Mouse (Mus musculus) forebrain, embryonic 16.5 days (tissue): ENCODE data around the gene Kcnt2. TPM values are rescaled to one million over a fixed set of nuclear protein-coding genes. Genes with fewer than 3 reads are reported as not detected.

Experiments used
- ATAC-seq: fragments of 200-750 bp; cut with Nextera tagmentation; 2 replicates; pipeline ENCODE4 v1.8.0; 2017; ENCODE audit warnings: mild to moderate bottlenecking, moderate library complexity
- H3K27ac ChIP-seq: fragments of 300-500 bp; sonication (generic); 2 replicates; pipeline ENCODE4 v1.5.1; 2014; ENCODE audit warnings: low read length, control low read depth
- H3K27me3 ChIP-seq: fragments of 300-500 bp; sonication (generic); replicated peaks from 2 replicates; pipeline ENCODE4 v1.6.1; 2014; ENCODE audit warnings: low read length; ENCODE audit not compliant: control insufficient read depth, insufficient read depth
- H3K36me3 ChIP-seq: fragments of 300-500 bp; sonication (generic); 2 replicates; pipeline ENCODE4 v1.6.1; 2014; ENCODE audit not compliant: control insufficient read depth, insufficient read depth
- H3K4me1 ChIP-seq: fragments of 300-500 bp; sonication (generic); replicated peaks from 2 replicates; pipeline ENCODE4 v1.6.1; 2014; ENCODE audit warnings: low read length; ENCODE audit not compliant: control insufficient read depth, insufficient read depth
- H3K4me2 ChIP-seq: fragments of 300-500 bp; sonication (generic); 2 replicates; pipeline ENCODE4 v1.6.1; 2014; ENCODE audit warnings: mild to moderate bottlenecking, low read length, control low read depth
- H3K4me3 ChIP-seq: fragments of 300-500 bp; sonication (generic); replicated peaks from 2 replicates; pipeline ENCODE4 v1.5.1; 2014; ENCODE audit warnings: mild to moderate bottlenecking, low read length, control low read depth
- H3K9ac ChIP-seq: fragments of 300-500 bp; sonication (generic); replicated peaks from 2 replicates; pipeline ENCODE4 v1.6.1; 2014; ENCODE audit warnings: low read depth, low read length, control low read depth
- H3K9me3 ChIP-seq: fragments of 300-500 bp; sonication (generic); 2 replicates; pipeline ENCODE4 v1.6.1; 2016; ENCODE audit warnings: low read length; ENCODE audit not compliant: control insufficient read depth
- WGBS: fragments of 180-500 bp; shearing (Covaris S2); extraction: QIAGEN DNeasy Blood & Tissue Kit; methylation state at CpG from one replicate; pipeline ENCODE4 v1.1.7; 2014; 5-methylcytosine and 5-hydroxymethylcytosine counted together
- polyA plus RNA-seq: library from polyadenylated mRNA; unstranded; fragments of >200 nt; fragmentation: Nextera tagmentation; extraction: Ambion mirVana; gene quantifications from 2 replicates; pipeline ENCODE4 v1.2.1, GENCODE M21; 2015

The Kcnt2 gene
- polyA plus RNA-seq, 1 experiment from 2014 or later: 2.8 TPM

DNA sequence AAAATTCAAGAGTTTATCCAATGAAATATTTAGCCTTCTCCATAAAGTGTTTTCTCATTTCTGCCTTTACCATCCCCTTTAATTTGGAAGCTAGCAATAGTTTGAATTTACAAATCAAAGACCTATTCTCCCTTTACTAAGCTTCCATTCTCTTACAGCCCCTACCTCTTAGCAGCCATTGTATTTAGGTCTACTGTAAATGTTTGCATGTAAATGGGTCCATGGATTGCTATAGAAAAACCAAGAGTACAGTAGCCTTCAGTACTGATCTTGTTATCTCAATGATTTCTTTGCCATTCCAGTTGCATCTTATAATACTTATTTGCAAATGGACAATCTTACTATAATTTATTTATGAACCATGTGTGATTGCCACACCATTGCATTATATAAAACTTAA is 267.5 kb downstream of the Kcnt2 start:
- Histone ChIP-seq H3K9ac (no peak overlapping the region), H3K4me1 (no peaks in the 10 kb centered on the region), H3K36me3 (no peaks in the 10 kb centered on the region), H3K9me3 (no peaks in the 10 kb centered on the region), H3K27me3 (no peaks in the 10 kb centered on the region), H3K27ac (no peak overlapping the region), H3K4me3 (no peak overlapping the region), H3K4me2 (no peak overlapping the region)
- no peak for ATAC-seq

DNA sequence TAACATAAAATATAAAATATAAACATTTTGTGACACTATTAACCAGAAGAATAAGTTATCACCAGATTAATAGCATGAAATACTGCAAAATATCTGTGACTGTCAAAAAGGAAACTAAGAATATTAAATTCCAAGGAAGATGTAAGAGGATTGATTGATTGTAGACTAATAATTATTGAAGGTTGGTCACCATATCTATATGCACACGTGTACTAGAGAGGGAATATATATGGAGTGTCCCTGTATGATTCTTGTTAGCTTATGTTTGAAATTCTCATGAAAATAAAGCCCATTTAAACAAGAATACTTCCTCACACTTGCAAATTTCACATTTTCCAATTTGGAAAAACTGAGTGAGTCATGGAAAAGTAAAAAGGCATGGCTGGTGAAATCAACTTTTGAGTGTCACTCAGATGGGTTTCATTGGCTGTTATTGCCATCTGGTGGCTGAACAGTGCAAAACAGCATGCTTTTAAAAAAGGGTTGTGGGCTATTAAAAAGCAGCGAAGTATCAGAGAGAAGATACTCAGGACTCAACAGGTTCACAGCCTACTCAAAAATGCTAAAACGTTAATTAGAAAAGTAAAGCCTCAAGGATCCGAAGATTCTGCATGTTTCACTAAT is 285.4 kb downstream of the Kcnt2 start:
- H3K36me3 ChIP-seq: no peaks in the 10 kb centered on the region
- peak; percentile 72 for ATAC-seq
- no peak overlapping the region for H3K9ac ChIP-seq
- 40% methylated on average over 4 of the region's 4 CpGs for WGBS
- H3K4me1 ChIP-seq: no peaks in the 10 kb centered on the region
- H3K27me3 ChIP-seq: no peaks in the 10 kb centered on the region
- H3K4me2 ChIP-seq: no peak overlapping the region
- no peaks in the 10 kb centered on the region for H3K9me3 ChIP-seq
- H3K4me3 ChIP-seq: no peak overlapping the region
- H3K27ac ChIP-seq: no peak overlapping the region

DNA sequence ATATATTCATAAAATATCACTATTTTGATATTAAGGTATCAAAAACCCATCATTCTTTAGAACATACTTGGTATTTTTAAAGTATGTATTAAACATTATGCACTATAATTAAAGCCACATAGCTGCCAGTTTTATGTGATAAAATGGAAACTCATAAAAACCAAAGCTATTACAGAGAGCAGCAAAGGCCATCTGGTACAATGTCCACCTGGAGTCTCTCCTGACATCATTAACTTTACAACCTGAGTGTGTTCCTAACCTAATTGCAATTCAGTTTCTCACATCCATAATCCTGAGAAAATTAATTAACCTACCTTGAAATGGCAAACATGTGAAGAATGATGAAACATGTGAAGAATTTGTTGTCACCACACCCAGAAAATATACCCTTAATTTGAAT is 288.9 kb downstream of the Kcnt2 start:
- Histone ChIP-seq H3K4me1 (no peaks in the 10 kb centered on the region), H3K4me2 (no peak overlapping the region), H3K36me3 (no peaks in the 10 kb centered on the region), H3K9me3 (no peaks in the 10 kb centered on the region), H3K27me3 (no peaks in the 10 kb centered on the region), H3K27ac (no peak overlapping the region), H3K4me3 (no peak overlapping the region), H3K9ac (no peak overlapping the region)
- no peak for ATAC-seq

DNA sequence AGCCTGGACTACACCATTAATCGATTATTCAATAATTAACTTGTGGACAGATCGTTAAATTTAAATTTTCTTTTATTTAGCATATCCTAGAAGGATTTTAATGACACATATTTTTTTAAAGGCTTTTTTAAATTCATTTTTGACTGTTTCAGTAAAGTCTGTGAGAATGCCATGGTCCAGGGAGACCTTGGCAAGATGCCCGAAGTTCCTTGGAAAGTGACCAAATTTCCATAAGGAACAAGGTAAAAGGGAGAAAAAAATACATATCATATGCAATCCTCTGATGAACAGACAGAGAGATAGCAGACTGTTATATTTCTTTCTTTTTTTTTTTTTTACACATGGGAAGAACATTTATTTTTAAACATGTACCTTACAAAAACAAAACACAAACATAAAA is 296.1 kb downstream of the Kcnt2 start:
- no peaks in the 10 kb centered on the region for H3K36me3 ChIP-seq
- no peak overlapping the region for H3K4me2 ChIP-seq
- no peaks in the 10 kb centered on the region for H3K4me1 ChIP-seq
- WGBS: 83% methylated on average over 3 of the region's 3 CpGs
- no peak for ATAC-seq
- H3K4me3 ChIP-seq: no peak overlapping the region
- no peak overlapping the region for H3K9ac ChIP-seq
- H3K27ac ChIP-seq: no peak overlapping the region
- H3K27me3 ChIP-seq: no peaks in the 10 kb centered on the region
- H3K9me3 ChIP-seq: 0 out of 2 replicates have a peak, but pooled peaks cover 2% of the 10 kb centered on the region

DNA sequence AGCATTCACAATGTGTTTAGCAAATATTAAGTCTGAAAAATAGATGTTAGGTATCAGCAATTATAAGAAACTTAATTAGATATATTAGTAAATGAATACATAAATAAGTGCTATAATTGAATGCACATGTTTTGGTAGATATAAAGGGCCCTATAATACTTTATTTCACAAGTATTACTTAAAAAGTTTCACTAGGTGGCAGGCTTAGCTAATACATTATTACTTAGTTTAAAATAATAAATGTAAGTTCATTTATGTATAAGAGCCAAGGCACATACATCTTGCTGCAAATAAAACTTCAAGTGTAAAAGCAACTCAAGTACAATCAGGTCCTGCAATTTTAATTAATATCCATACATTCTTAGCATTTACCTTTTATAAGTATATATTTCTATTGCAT is 302.8 kb downstream of the Kcnt2 start:
- peak; percentile 58; the same call in 1 of the 2 replicates for ATAC-seq
- no peak overlapping the region for H3K9ac ChIP-seq
- H3K4me2 ChIP-seq: no peak overlapping the region
- no peak overlapping the region for H3K4me3 ChIP-seq
- no peaks in the 10 kb centered on the region for H3K36me3 ChIP-seq
- H3K4me1 ChIP-seq: no peaks in the 10 kb centered on the region
- H3K27me3 ChIP-seq: no peaks in the 10 kb centered on the region
- H3K27ac ChIP-seq: no peak overlapping the region
- 0 out of 2 replicates have a peak, but pooled peaks cover 2% of the 10 kb centered on the region for H3K9me3 ChIP-seq

DNA sequence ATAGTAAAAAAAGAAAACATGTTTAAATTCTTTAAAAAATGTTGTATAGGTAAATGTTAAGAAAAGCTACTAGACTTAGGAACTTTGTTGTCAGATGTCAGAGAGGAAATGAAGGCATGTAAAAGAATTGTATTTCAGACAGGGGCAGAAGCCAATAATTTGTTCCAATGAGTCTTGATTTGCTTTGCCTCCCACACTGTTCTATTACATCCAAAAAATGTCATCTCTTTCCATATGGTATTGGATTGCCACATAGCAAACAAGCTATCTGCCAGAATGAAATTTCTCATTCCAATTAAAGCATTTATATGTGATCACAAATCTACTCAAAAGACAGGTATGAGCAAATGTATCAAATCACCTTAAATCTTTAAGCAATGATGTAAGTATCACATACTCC is 314.8 kb downstream of the Kcnt2 start:
- H3K9me3 ChIP-seq: no peaks in the 10 kb centered on the region
- no peak overlapping the region for H3K4me2 ChIP-seq
- no peak overlapping the region for H3K4me3 ChIP-seq
- H3K27ac ChIP-seq: no peak overlapping the region
- no peaks in the 10 kb centered on the region for H3K36me3 ChIP-seq
- H3K4me1 ChIP-seq: no peaks in the 10 kb centered on the region
- no peaks in the 10 kb centered on the region for H3K27me3 ChIP-seq
- ATAC-seq: peak; percentile 62; the same call in 1 of the 2 replicates
- no peak overlapping the region for H3K9ac ChIP-seq

DNA sequence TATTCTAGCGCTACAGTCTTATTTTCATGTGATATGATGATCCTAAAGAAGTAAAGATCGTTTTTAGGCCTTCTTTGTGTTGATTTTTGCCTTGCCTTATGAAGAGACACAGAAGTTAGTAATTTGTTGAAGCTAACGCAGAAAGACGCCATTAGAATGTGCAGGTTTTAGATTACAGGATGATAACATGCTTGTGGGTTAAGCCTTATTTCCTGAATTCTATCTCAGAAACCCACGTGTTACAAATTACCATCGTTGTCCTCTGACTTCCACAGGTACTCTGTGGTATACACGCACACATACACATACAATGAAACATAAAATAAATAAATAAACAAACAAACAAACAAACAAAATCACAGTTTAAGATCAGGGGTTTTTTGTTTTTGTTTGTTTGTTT is 326.2 kb downstream of the Kcnt2 start:
- no peak overlapping the region for H3K9ac ChIP-seq
- H3K9me3 ChIP-seq: no peaks in the 10 kb centered on the region
- no peak overlapping the region for H3K27ac ChIP-seq
- no peak overlapping the region for H3K4me2 ChIP-seq
- ATAC-seq: no peak
- no peaks in the 10 kb centered on the region for H3K4me1 ChIP-seq
- WGBS: 90% methylated on average over 7 of the region's 7 CpGs
- no peak overlapping the region for H3K4me3 ChIP-seq
- H3K27me3 ChIP-seq: no peaks in the 10 kb centered on the region
- no peaks in the 10 kb centered on the region for H3K36me3 ChIP-seq

DNA sequence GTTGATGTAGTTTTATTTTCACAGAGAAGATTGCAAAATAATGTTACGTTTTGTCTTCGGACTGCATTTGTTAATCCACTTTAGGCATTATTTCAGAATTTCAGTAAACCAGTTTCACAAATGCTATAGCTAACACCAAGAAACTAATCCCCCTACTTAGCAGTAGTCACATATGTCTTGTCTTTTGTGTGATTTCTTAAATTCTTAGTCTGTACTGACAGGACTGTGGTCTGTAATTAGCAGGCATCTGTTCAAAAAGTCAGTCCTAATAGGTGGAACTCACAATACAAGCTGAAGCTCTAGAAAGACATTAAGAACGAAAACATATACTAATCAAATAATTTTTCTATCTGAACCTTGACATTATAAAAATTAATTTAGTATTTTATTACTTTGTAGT is 332.6 kb downstream of the Kcnt2 start:
- Histone ChIP-seq H3K27ac (no peak overlapping the region), H3K4me3 (no peak overlapping the region), H3K9ac (no peak overlapping the region), H3K4me1 (no peaks in the 10 kb centered on the region), H3K36me3 (no peaks in the 10 kb centered on the region), H3K9me3 (no peaks in the 10 kb centered on the region), H3K27me3 (no peaks in the 10 kb centered on the region), H3K4me2 (no peak overlapping the region)
- 44% methylated on average over 3 of the region's 3 CpGs for WGBS
- 0 out of 2 replicates have a peak, but pooled peaks have one; percentile 55 for ATAC-seq

DNA sequence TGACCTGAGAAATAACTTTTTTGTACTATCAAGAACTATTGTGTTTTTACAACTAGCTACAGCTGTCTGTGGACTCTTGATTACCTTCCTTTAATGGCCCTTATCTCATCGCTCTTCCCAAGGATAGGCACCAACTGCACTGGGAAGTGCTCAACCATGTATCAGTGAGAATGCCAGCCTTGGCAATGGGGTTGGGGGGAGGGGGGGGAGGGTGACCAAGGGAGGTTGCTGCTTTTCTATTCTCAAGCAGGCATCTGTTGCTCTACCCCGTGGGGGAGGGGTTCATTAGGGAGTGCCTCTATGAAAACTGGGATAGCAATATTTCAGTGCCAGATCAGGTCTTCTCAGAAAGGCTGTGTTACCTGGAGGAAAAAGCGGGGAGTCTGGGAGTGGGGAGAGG is 342.3 kb downstream of the Kcnt2 start:
- Histone ChIP-seq H3K4me2 (no peak overlapping the region), H3K4me3 (no peak overlapping the region), H3K9me3 (no peaks in the 10 kb centered on the region), H3K9ac (no peak overlapping the region), H3K36me3 (no peaks in the 10 kb centered on the region), H3K4me1 (no peaks in the 10 kb centered on the region), H3K27me3 (no peaks in the 10 kb centered on the region), H3K27ac (no peak overlapping the region)
- ATAC-seq: no peak
- 77% methylated on average over 3 of the region's 3 CpGs for WGBS

DNA sequence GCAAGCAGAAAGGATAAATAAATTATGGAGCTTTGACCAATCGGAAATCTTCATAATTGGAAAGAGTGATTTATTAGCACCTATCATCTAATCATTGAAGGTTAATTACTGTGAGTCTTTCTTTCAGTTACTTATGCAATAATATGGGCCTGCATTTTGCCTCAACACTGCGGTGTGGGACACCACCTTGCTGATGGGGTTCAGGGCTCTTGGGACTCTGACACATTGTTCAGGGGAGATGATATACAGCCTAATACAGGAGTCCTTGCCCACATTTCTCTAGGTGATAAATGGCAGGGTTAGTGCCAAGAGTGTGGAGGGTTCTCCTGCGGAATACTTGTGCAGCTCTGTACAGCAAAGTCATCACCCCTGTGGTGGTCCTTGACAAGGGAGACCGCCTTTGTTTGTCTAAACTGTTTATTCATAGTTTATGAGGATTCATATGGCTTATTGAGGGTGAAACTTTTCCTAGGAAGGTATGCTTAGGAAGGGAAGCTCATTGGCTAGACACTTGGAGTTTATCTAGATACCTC is 362.9 kb downstream of the Kcnt2 start:
- Histone ChIP-seq H3K9me3 (no peaks in the 10 kb centered on the region), H3K4me1 (no peaks in the 10 kb centered on the region), H3K36me3 (no peaks in the 10 kb centered on the region), H3K4me2 (no peak overlapping the region), H3K27ac (no peak overlapping the region), H3K4me3 (no peak overlapping the region), H3K27me3 (no peaks in the 10 kb centered on the region), H3K9ac (no peak overlapping the region)
- WGBS: 90% methylated on average over 4 of the region's 4 CpGs
- ATAC-seq: no peak
